Mouse (Mus musculus) kidney, adult 18-20 months (tissue): ENCODE data around the gene Syt8.

Experiments
- DNase-seq: peaks from one replicate; pipeline ENCODE4 v3.0.0; 2021

The Syt8 gene

DNA sequence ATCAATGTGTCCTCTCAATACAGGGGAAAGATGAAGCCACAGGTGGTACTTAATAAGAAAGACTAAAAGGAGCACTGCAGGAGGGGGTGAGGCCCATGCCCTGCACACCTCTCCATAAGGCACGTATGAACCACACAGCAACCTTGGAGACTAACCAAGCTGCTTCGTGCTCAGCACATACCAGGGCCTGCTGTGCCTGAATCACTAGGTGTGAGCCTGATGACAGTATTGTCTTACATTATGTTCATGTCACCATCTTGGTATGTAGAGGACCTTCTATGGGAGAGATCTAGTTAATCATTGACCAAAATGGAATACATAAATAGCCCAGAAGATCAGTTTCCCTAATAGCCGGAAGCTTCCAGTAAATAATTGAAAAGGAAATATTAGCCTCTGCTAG is 25.0 kb upstream of the Syt8 start:
- no peak for DNase-seq

DNA sequence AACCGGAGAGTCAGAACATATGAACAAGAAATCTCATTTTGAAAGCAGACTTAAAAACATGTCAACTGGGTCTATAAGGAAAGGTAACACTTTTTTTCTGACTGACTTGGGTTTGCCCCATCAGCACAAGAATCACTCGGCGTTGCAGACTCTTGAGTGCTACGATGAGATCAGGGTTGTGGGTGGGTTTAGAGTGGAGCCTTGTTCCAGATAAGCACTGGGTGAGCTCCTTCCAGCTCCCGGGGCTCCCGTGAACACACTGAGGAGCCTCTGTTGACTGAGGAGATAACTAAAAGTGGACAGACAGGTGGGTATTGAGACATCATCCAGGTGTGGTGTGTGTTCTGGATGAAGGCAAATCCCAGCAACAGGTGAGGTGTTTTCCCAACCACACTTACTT is 21.4 kb upstream of the Syt8 start:
- DNase-seq: no peak

DNA sequence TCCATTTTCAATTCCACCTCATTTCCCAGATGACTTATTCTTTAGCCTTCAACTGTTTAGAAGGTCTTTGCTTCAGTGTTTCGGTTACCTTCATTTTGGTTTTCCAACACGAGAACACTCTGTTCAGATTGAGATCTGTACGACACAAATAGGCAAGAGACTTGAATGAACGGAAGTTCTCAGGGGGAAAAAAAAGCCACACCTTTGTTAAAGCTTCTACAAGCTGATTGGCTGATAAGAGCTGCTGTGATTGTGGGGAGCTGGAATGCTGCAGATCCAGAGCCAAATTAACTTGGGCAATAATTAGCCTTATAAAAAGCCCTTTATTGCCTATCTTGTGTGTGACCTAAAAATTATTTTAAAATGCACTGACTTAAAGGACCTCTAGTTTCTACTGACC is 19.3 kb upstream of the Syt8 start:
- DNase-seq: no peak

DNA sequence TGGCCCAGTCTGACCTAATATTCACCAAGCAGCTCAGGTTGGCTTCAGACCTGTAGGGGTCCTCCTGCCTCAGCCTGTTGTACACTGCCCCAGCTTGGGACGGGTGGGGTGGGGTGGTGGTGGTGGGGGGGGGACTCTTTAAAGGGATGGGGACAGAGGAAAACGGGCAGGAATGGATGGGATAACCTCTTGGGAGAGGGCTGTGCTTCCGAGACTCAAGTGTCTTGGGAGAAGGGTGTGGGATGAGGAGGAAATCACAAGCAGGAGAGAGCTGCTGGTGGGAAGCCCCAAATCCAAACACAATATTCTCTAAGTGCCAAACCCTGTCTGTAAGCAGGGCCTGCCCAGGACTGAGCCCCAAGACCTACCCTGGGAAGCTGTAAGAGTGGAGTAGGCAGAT is 18.4 kb upstream of the Syt8 start:
- DNase-seq: no peak

DNA sequence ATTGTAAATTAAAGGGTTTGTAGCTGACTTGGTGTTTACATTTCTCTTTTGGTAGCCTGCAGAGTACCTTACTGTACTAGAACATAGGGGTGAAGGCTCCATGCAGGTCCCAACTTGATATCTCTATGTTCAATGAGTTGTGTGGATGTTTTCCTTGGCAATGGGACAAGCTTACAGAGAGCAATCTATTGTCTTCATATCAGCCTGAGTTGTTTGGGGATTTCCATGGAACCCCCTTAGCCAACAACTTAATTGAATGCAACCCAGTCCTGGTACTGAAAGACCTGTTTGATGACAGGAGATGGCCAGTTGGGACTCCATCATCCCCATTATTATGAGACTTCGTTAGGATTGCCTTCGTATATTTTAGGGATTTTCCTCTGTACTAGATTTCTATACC is 16.6 kb upstream of the Syt8 start:
- no peak for DNase-seq

DNA sequence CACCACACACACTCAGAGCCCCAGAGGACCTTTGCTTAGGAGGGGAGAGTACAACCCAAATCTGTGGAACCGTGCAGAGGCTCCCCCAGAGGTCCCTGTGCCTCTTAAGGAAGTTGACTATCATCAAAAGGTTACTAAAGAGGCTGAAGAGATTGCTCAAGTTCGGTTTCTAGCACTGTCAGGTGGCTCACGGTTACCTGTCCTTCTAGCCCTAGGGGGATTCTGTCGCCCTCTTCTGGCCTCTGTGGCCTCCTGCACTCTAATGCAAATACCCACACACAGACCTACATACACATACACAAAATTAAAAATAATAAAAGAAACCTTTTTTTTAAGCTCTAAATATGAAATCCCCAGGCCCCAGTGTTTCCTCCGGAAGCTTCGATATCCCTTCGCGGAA is 16.0 kb upstream of the Syt8 start:
- DNase-seq: no peak

DNA sequence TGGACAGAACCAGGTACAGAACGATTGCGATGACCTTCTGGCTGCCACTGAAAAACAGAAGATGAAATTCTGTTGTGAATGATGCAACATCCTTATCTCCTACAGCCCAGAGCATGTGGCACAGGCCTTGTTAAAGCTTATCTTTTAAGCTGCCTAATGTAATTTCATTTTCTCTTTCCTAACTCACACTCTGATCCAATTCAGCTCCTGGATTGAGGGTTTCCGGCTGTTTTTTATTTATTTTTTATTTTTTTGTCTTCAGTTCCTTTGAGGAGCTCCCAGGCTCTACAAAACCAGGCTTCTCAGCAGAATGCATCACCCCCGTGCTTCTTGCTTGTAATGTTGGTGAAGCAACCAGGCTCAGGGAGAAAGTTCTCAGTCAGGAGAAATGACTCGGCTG is 14.8 kb upstream of the Syt8 start:
- no peak for DNase-seq

DNA sequence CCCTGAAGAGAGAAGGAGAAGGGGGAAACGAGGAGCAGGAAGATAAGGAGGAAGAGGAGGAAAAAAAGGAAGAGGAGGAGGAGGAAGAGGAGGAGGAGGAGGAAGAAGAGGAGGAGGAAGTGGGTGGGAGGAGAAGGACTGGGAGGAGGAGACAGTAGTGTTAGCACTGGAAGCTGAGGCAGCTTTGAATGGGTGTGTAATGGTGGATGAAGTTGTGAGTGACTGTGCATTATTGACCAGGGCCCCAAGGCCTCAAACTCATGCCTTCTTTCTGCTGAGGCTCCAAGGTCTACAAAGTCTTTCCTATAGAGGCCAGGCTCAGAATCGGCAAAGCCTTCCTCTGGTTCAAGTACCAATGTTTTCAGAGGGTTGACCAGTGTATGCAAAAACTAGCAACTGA is 12.8 kb upstream of the Syt8 start:
- DNase-seq: no peak

DNA sequence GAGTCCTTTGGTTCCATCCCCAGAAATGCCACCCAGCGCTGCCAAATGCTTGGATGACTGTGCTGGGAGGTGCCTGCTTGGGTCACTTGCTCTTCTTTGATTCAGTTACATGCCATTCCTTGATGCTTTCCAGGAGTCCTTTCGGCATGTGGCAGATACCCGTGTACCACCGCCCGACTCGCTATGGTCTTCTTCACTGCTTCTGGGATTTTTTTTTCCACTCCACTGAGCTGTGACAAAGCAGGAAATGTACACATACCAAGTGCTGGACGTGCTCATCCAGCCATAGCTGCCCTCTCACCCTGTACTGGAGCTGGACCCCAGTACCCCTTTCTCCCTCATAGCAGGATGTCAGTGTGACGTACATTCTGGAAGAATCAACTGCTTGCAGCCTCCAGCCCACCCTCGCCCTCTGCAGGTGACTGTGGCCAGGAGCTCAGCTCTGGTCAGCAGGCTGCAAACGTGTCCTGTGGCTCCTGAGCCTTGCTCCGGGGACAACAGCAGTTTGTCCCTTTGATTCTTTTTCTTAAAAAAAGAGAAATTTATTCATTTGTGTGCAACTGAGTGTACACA is 8.9 kb upstream of the Syt8 start:
- DNase-seq: peak; percentile 48

DNA sequence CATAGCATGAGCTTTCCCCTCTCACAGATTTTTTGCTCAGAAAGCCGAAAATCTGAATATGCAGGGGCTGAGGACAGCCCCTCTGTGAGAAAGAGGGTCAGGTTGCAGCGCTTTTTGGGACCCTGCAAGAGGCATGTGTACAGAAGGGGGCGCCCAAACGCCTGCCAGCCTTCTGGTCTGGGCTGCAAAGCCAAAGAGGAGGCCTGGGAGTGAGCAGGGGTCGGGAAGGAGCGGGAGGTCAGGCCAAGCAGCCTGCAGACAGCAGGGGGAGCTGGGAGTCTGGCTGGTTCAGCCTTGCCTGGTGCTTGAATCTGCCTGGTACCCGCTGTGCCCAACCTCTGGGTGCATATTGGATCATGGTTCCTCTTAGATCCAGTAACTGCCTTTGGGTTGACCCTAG is 6.4 kb upstream of the Syt8 start:
- no peak for DNase-seq

DNA sequence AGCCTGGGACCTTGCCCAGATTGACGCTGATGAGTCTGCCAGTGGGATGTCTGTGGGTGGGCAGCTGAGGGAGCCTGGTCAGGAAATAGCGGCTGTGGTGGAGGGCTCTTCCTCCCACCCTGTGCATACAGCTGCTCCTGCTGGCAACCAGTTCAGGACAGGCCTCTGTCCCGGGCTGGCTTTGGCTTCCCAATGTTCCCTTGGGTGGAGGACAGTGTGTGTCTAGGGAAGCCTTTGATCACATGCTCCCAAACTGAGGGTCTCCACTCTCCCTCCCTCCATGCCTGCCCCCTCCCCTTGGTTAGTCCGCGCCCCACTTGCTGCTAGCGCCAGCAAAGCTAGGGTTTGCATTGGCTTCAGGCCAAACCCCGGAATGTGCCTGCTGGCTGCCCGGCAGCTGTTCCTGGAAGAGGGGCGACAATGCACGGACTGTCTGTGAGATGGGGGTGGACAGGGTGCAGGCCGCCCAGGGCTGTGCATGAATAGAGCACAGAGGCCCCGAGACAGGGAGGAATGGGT is 4.4 kb upstream of the Syt8 start:
- no peak for DNase-seq

DNA sequence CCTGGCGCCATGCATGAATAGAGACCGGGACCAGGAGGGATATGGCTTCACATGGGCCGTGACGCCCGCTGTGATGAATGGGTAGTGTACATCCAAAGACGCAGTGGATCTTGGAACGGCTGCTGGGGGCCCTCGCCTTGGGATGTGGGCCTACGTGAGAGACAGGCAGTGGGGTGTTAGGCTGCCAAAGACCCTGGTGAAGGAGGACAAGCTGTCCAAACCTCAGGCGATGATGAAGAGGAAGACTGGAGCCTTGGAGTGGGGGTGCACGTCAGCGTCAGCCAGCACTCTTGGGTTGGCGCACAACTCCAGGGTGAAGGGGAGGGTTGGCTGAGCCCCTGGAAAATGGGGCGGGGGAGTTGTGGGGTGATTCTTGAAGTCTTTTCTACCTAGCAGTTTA is 3.5 kb upstream of the Syt8 start:
- no peak for DNase-seq

DNA sequence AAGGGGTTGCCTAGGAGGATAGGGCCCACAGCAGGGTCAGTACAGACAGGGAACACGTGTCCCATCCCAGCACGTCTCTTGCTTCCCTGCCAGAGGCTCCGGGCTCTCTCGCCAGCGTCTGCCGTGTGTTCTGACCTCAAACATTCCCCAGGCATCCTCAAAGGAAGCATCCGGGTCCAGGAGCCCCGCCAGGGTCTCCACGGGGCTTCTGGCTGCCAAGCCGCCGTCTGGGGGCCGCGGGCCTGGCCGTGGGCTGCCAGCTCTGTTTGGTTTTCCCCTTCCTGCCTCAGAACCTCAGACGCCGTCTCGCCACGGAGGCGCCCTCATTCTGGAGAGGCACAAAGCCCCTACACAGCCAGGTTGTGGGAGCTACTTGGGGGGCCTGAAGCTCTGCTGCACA is 1.0 kb upstream of the Syt8 start:
- DNase-seq: no peak

DNA sequence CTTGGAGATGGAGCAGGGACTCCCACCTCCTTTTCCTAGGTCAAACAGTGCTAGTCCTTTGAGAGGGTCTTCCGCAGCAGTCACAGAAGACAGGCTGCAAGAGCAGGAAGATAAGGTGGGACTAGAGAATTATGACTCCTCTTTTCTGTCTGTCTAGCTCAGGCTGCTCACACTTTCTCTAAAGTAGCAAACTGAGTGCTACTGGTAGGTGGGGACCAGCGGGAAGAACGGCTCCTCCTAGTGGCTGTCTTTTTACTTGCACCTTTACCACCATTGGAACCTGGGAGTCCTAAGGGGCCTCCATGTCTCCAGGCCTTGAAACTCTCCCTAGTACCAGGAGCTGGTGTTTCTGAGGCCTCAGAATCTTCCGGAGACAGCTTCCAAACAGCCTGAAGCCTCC is 874 bp downstream of the Syt8 start:
- peak; percentile 63 for DNase-seq

DNA sequence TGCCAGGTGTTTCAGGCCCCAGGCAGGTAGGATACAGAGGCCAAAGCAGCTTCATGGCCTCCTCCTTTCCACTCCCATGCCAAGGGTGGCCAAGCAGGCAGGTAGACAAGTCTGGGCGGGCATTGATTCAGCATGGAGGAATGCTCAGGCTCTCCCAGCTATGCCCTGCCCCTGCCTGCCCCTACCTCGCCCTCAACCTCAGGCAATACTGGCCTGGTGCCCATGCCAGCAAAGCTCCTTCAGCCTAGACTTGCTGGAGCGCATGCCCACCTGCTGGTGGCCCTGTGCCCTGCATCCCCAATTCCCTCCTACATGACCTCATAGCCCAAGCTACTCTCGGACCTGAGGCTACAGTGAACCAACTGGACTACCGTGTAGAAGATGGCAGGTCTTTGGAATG is 2.7 kb downstream of the Syt8 start:
- DNase-seq: peak; percentile 37

DNA sequence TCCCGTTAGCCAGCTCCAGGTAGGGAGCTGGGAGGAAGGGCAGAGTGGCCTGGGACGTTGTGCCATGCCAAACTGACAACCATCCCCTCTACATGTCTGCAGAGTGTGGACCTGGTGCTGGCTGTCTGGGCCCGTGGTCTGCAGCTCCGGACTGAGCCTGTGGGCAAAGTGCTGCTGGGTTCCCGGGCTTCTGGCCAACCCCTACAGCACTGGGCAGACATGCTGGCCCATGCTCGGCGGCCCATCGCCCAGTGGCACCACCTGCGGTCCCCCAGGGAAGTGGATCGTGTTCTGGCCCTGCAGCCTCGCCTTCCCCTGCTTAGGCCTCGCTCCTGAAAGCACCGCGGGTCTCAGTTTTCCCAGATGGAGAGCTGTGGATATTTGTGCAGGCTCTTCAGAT is 5.3 kb downstream of the Syt8 start:
- no peak for DNase-seq

DNA sequence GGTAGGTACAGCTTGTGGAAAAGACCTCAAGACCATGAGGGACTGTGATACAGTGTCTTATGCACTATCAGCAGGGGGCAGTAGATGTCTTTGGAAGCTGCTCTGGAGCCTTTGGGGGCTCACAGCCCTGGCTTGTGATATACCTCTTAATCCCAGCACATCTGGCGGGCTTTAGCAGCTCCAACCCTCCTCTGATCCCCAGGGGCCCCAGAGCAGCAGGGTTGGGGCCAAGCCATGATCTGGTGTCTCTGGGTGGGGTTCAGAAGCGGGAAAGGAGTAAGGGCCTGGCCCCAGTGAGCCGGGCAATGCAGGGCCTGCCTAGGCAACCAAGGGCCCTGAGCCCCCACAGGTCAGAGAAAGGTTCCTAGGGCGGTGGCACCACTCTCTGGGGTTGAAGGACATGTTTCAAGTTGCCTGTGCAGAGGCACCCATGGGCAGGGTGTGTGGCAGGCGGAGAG is 6.0 kb downstream of the Syt8 start:
- DNase-seq: no peak

DNA sequence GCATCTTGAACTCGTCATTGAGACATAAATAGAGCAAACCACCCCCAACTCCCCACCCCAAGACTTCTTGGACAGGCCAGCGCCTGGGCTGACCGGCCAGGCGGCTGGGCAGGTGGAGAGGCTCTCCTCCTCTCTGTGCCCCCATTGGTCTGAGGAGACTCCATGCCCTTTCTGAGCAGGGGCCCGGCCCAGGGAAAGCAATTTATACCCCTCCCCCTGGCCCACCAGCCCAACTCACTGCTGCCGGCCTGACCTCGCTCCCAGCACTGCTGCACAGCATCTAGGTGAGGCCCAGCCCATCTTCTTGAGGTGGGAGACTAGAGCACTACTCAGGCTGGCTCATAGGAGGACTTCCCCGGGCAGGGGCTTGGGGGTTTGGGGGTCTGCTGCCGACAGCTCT is 6.9 kb downstream of the Syt8 start, which contains the start of gene Tnni2:
Tnni2 (plus strand) TSS at position 224 of the 400 bp plus-strand sequence.
- no peak for DNase-seq

DNA sequence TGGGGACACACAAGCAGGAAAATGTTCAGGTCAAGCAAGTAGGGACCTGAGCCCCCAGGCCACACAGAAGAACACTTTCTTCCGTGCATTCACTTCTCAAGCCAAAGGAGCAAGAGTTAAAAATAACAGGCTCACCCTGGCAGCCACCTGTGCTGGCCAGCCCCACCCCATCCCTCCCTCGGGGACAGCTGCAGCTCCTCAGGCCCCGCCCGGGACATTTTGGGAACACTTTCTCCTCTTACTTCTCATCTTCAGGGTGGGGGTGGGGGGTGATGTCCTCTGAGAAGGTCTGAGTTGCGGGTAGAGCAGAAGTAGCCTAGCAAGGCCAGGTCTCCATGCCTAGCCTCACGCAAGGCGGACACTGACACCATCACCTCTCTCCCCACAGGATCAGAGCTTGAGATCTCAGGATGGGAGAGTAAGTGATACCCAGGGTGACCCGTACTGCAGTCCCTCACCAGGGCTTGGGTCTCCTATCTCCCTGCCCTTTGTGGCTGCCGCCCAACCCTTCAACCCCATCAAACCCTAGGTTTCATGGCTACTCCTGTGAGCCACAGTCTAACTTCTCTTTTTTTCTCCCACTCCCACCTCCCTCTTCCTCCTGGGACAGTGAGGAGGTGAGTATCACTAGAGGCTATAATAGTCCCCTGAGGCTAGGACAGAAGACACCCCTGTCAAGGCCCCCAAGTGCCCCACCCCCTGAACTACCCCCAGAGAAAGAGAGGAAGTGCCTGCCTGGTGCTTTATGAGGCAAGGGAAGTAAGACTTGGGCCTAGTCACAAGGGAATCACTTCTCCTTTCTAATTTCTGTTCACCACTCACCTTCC is 7.6 kb downstream of the Syt8 start:
- DNase-seq: no peak

DNA sequence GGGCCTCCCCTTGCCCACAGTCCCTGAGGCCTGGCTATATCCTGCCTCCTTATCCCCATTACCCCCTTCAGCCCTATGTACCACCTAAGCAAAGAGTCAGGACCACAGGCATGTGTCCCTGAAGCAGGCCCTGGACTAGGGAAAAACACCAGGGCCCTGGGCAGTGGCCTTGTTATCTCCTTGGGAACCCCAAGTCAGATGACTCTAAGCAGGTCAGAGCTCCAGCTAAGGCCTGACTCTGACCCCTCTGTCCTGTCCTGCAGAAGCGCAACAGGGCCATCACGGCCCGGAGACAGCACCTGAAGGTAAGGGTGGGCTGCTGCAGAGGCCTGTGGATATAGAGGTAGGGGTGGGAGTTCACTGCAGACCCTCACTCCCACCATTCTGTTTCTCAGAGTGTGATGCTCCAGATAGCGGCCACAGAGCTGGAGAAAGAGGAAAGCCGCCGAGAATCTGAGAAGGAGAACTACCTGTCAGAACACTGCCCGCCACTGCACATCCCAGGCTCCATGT is 8.3 kb downstream of the Syt8 start:
- no peak for DNase-seq

DNA sequence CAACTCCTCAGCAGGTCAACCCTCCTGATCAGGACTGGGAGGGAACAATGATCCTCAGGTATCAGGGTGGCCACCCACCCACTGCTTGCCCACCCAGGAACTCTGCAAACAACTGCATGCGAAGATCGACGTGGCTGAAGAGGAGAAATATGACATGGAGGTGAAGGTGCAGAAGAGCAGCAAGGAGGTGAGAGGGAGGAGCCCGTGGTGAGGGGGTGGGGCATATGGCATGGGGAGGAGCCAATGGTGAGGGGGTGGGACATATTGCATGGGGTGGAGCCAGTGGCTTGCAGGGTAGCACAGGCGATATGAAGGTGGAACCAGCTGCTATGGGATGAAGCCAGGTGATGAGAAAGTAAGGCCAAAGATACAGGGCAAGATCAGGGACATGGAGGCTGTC is 8.8 kb downstream of the Syt8 start:
- no peak for DNase-seq

DNA sequence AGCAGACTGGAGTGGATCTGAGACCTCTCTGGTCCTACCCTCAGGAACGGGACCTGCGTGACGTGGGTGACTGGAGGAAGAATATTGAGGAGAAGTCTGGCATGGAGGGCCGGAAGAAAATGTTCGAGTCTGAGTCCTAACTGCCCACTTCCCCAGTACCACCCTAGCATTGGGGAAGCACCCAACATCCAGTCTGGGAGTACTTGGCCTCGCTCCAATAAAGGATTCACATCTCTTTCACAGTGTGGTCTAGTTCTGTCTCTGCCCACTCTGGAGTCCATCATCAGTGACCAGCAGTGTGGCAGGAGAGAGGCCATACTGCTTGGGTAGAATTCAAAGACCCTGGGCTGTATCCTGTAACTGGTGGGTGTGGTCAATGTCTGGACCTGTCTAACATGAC is 9.5 kb downstream of the Syt8 start:
- DNase-seq: no peak

DNA sequence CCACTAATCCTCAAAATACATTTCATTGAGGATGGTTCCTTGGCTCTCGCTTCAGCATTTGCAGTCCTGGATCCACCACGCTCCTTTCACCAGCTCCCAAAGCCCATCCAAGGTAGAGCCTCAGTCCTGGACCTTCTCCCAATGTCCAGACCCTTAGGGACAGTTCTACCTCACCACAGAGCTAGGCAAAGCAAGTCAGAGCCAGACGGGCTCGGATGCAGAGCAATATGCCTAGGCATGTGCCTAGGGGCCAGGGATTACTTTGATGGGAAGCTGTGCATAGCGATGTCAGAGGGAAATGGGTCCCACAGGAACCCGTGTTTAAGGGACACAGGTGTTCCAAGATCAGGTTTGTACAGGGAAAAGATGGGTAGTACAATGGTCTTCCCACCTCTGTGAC is 10.7 kb downstream of the Syt8 start:
- no peak for DNase-seq

DNA sequence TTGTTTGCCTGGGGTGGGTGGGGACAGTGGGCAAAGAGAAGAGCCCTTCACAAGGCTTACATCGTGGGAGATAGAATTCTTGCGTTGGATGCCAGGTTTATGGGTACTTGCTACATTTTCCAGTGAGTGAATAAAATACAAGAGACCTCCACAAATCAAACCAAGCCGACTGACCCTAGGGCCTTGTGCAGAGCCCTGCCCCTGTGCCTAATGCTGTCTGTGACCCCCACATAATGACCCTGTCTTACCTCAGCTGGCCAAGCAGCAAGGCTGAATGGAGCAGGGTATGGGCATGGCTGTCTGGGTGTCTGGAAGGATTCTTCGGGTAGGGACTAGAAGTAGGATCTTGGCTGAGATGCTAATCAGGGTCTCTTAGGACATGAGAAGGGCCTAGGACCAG is 11.6 kb downstream of the Syt8 start:
- DNase-seq: no peak
